Comparison of ENCODE assay signal across 8 mouse cellular contexts in the genomic region with DNA sequence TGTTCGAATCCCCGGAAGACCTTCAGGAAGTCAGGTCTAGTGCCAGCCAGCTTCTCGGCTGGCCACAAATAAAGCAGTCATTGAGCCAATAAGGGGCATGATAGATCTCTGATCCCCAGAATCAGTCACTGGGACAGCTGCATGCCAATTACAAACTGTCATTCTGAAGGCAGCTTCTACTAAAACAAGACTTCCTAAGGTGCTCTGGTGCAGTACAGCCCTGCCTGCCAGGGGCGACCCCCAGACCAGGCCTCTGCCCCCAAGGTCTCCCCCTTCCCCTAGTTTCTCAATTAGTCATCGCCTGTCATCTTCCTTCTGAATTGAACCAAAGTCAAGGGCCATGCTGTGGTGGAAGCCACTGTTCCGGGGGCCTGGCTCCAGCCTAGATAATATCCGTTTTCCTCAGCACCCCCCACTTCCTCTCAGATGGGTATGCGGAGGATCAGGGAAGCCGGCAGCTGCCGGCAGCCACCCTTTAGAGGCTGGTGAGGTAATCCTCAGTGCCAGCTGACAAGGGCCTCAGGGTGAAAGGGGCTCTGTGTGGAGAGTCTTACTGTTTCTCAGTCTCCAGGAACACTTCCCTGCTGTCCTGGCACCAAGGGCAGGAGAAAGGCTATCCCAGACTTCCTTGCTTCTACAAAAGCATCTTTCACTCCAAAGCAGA. TPM values are rescaled to one million over a fixed set of nuclear protein-coding genes. Genes with fewer than 3 reads are reported as not detected.
DNase-seq lines count a peak whose midpoint lies in the region; ATAC-seq lines count a peak whose summit lies in the region.

No protein-coding gene starts in this region.

- no peaks in the 10 kb centered on the region for H3K27me3 ChIP-seq in kidney, embryonic 14.5 days (ENCODE audit: control insufficient read depth, insufficient read depth, low read length)

- no peak overlapping the region for H3K27ac ChIP-seq in kidney, embryonic 14.5 days (ENCODE audit: low read depth, low read length)

- DNase-seq in adrenal gland, postnatal 10 days = peak; percentile 38
- no peak for DNase-seq in adrenal gland, postnatal 25 days
- DNase-seq in retina, postnatal 1 day = peak; percentile 78
- DNase-seq in retina, embryonic 14.5 days (ENCODE audit: low spot score) = no peak
- DNase-seq in retina, postnatal 7 days (ENCODE audit: low read depth, low spot score) = peak; percentile 34
- DNase-seq in urinary bladder, postnatal 14 days (ENCODE audit: low spot score) = no peak

- no peaks in the 10 kb centered on the region for H3K4me1 ChIP-seq in kidney, embryonic 14.5 days (ENCODE audit: control insufficient read depth, insufficient read depth, low read length)

- WGBS in kidney, embryonic 14.5 days = 46% methylated on average over 10 of the region's 10 CpGs

- no peaks in the 10 kb centered on the region for H3K9me3 ChIP-seq in kidney, embryonic 14.5 days (ENCODE audit: control insufficient read depth, low read length)

- no peak overlapping the region for H3K4me3 ChIP-seq in kidney, embryonic 14.5 days (ENCODE audit: low read length)

- H3K4me2 ChIP-seq in kidney, embryonic 14.5 days (replicated peaks; ENCODE audit: low read depth, low read length) = no peak overlapping the region

- H3K9ac ChIP-seq in kidney, embryonic 14.5 days (ENCODE audit: low read depth, low read length) = no peak overlapping the region; the same call in 1 of the 2 replicates

- H3K36me3 ChIP-seq in kidney, embryonic 14.5 days (ENCODE audit: control insufficient read depth, insufficient read depth, low read length) = no peaks in the 10 kb centered on the region

- 0 out of 2 replicates have a peak, but pooled peaks have one; percentile 55 for ATAC-seq in kidney, embryonic 14.5 days (ENCODE audit: low FRiP score, low TSS enrichment)
- ATAC-seq in inflammation-experienced regulatory T-cells, adult 6 months = no peak

RNA-seq across cellular contexts. Expression of a gene that starts 23.2 kb away (rescaled TPM):
- total RNA-seq in adrenal gland, postnatal 10 days (2021) = 10 to 100 TPM; 48.4 to 57.7 TPM
- total RNA-seq in adrenal gland, postnatal 25 days (2021) = 53.1 and 58.0 TPM in 2 replicates
- polyA plus RNA-seq in kidney, embryonic 14.5 days (2014; fragmentation: Nextera tagmentation; extraction: Ambion mirVana) = 164 and 174 TPM in 2 replicates
- polyA plus RNA-seq in inflammation-experienced regulatory T-cells, adult 6 months (2017; shearing (Covaris generic)) = 10 to 100 TPM; 55.7 to 72.2 (median 70.1) TPM

RNA-seq across cellular contexts. Expression of a gene that starts 59.4 kb away (rescaled TPM):
- 10 to 100 TPM; 23.0 to 32.7 TPM for total RNA-seq in adrenal gland, postnatal 10 days (2021)
- 8.7 and 10.5 TPM in 2 replicates for total RNA-seq in adrenal gland, postnatal 25 days (2021)
- 10.9 and 16.1 TPM in 2 replicates for polyA plus RNA-seq in kidney, embryonic 14.5 days (2014; fragmentation: Nextera tagmentation; extraction: Ambion mirVana)
- 1 to 10 TPM in 1 of 3 experiments, under 1 TPM in 2; 0.53 to 1.3 (median 0.63) TPM for polyA plus RNA-seq in inflammation-experienced regulatory T-cells, adult 6 months (2017; shearing (Covaris generic))

Comparison
In these comparisons a context has a peak if more than half of its experiments do, and no peak if none do; other contexts are left out.
1. DNase-seq: peak in adrenal gland, postnatal 10 days (single experiment), retina, postnatal 1 day (single experiment) and retina, postnatal 7 days (single experiment); none in adrenal gland, postnatal 25 days (single experiment), retina, embryonic 14.5 days (single experiment) and urinary bladder, postnatal 14 days (single experiment).